Mouse (Mus musculus): ENCODE results near the gene Cacng4. TPM values are rescaled to one million over a fixed set of nuclear protein-coding genes. Genes with fewer than 3 reads are reported as not detected.

Gene Cacng4
- total RNA-seq (2014; rRNA removed) = 112 TPM in 2 replicates
- 58.4 and 61.7 TPM in 2 replicates for polyA plus RNA-seq (2015; fragmentation: Nextera tagmentation; extraction: Ambion mirVana)

DNA sequence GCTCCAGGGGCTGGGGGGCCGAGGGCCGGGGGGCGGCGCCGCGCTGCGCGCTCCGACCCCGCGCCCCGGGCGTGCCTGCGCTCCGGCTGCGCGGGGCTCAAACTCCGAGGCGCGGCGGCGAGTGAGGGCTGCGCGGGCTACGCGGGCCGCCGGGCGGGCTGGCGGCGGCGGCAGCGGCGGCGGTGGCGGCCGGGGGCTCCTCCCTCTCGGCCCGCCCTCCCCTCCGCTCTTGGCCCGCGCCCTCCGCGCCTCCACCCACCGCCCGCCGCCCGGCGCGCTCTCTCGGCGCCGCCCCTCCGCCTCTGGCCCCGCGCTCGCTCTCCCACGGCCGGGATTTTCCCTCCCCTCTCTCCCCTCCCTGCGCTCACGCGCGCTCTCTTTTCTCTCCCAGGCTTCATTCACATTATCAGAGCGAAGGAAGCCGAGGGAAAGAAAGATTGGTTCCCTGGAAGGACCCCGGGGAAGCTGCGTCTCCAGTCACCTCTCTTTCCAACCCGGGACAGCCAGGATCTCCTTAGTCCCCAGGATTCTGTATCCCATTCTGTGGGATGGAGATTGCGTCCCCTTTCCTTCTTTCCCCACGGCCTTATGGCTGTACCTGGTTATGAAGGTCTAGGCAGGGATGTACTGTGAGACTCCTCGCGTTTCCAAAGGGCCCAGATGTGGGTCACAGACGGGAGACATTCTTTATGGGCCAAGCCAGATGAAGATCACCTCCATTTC lies at the start of gene Cacng4:
Gene Cacng4 (minus strand): TSS at position 11 of the 723 bp plus-strand sequence.
- ATAC-seq (ENCODE audit: low FRiP score) (peak; percentile 61), DNase-seq (ENCODE audit: low spot score) (peak; percentile 75)
- H3K27me3 ChIP-seq (ENCODE audit: insufficient read depth, low read length) = no peaks in the 10 kb centered on the region
- peak within 1 kb of the TSS; percentile 94 for H3K9ac ChIP-seq (replicated peaks; ENCODE audit: low read length, poor library complexity, severe bottlenecking)
- H3K4me1 ChIP-seq (ENCODE audit: insufficient read depth, low read length) = peaks cover 10% of the 10 kb centered on the region; the same call in 1 of the 2 replicates
- H3K9me3 ChIP-seq (ENCODE audit: low read length) = no peaks in the 10 kb centered on the region
- peak within 1 kb of the TSS; percentile 96 for H3K27ac ChIP-seq (ENCODE audit: low read depth, low read length)
- peak within 1 kb of the TSS; percentile 81 for H3K4me3 ChIP-seq (ENCODE audit: low read depth, low read length)
- peak within 1 kb of the TSS; percentile 82 for H3K4me2 ChIP-seq (ENCODE audit: low read depth, low read length, poor library complexity, severe bottlenecking)
- WGBS = 4% methylated on average over 9 of the region's 73 CpGs
- peaks cover 5% of the 10 kb centered on the region for H3K36me3 ChIP-seq (ENCODE audit: insufficient read depth, low read length)
- TF ChIP-seq CTCF (IDR thresholded peaks at IDR 0.05) = no peak

DNA sequence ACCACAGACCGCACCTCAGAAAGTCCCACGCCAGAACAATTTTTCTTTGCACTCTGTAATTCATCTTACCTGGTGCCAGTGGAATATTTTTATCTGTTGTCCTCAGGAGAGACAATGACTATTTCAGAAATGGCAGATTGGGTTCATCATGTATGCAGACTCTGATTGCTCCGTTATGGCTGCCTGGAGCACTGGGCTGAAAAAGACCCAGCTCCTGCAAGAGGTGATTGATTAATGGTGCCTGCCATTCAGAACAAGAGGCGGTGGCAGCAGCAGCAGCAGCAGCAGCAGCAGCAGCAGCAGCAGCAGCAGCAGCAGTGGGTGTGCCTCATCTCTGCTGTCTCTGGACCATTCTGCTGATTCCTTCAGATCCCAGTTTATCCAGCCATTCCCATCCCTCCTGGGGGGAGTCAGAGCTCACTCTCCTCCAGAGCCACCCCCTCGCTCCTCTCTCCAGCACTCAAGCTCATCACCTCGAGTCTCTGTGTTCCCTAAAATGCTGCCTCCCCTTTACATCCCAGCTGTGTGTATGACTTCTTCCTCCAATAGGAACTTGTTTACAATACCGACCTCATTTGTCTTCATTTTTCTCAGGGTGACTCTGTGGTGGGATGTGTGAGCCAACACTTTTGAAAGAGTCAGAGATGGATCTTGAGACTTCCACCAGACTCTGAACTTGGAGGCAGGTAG lies 39.1 kb upstream of the Cacng4 start:
- WGBS = 66% methylated on average over 7 of the region's 7 CpGs
- H3K27ac ChIP-seq (ENCODE audit: low read depth, low read length) = no peak overlapping the region
- no peak for DNase-seq (ENCODE audit: low spot score)

DNA sequence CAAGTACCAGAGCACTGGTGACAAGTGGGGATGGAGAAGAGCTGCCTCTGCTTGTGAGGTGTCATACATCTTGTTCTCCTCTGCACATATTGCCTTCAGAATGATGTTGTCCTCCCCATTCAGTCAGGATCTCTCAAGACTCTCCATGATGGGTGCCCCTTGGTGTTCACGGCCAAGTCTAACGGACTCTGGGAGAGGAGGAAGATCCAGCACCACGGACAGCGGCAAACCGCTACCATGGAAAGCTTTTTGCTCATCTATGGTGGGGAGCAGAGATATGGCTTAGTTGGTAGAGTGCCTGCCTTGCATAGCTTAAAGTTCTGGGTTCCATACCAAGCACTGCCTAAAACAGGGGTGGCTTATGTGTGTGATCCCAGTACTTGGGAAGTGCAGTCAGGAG lies 22.8 kb upstream of the Cacng4 start:
- Histone ChIP-seq H3K4me3 (ENCODE audit: low read depth, low read length) (no peak overlapping the region), H3K4me2 (ENCODE audit: low read depth, low read length, poor library complexity, severe bottlenecking) (no peak overlapping the region), H3K9me3 (ENCODE audit: low read length) (no peaks in the 10 kb centered on the region), H3K36me3 (ENCODE audit: insufficient read depth, low read length) (no peaks in the 10 kb centered on the region), H3K27me3 (ENCODE audit: insufficient read depth, low read length) (no peaks in the 10 kb centered on the region), H3K27ac (ENCODE audit: low read depth, low read length) (no peak overlapping the region), H3K9ac (replicated peaks; ENCODE audit: low read length, poor library complexity, severe bottlenecking) (no peak overlapping the region), H3K4me1 (ENCODE audit: insufficient read depth, low read length) (peaks cover 10% of the 10 kb centered on the region; the same call in 1 of the 2 replicates)
- no peak for DNase-seq (ENCODE audit: low spot score)
- no peak for TF ChIP-seq CTCF (IDR thresholded peaks at IDR 0.05)
- no peak for ATAC-seq (ENCODE audit: low FRiP score)
- 42% methylated on average over 5 of the region's 5 CpGs for WGBS

More for the DNA sequence above, 39.1 kb upstream of the Cacng4 start:
- Histone ChIP-seq H3K9me3 (ENCODE audit: low read length) (no peaks in the 10 kb centered on the region), H3K36me3 (ENCODE audit: insufficient read depth, low read length) (no peaks in the 10 kb centered on the region), H3K27me3 (ENCODE audit: insufficient read depth, low read length) (no peaks in the 10 kb centered on the region), H3K9ac (replicated peaks; ENCODE audit: low read length, poor library complexity, severe bottlenecking) (no peak overlapping the region), H3K4me3 (ENCODE audit: low read depth, low read length) (no peak overlapping the region), H3K4me1 (ENCODE audit: insufficient read depth, low read length) (no peaks in the 10 kb centered on the region), H3K4me2 (ENCODE audit: low read depth, low read length, poor library complexity, severe bottlenecking) (no peak overlapping the region)
- TF ChIP-seq CTCF (IDR thresholded peaks at IDR 0.05) = no peak
- ATAC-seq (ENCODE audit: low FRiP score) = no peak

GRCm38 (mm10) chr11:107812941-107813648 lies 18.7 kb upstream of the Cacng4 start:
- no peaks in the 10 kb centered on the region for H3K9me3 ChIP-seq (ENCODE audit: low read length)
- peaks cover 10% of the 10 kb centered on the region; the same call in 1 of the 2 replicates for H3K4me1 ChIP-seq (ENCODE audit: insufficient read depth, low read length)
- H3K4me2 ChIP-seq (ENCODE audit: low read depth, low read length, poor library complexity, severe bottlenecking) = peak overlapping the region; percentile 32
- DNase-seq (ENCODE audit: low spot score) = peak; percentile 60
- no peaks in the 10 kb centered on the region for H3K36me3 ChIP-seq (ENCODE audit: insufficient read depth, low read length)
- H3K27me3 ChIP-seq (ENCODE audit: insufficient read depth, low read length) = no peaks in the 10 kb centered on the region
- peak; percentile 52 for ATAC-seq (ENCODE audit: low FRiP score)
- H3K4me3 ChIP-seq (ENCODE audit: low read depth, low read length) = peak overlapping the region; percentile 11; the same call in 1 of the 2 replicates
- WGBS = 10% methylated on average over 21 of the region's 21 CpGs
- no peak for TF ChIP-seq CTCF (IDR thresholded peaks at IDR 0.05)
- peak overlapping the region; percentile 20; the same call in 1 of the 2 replicates for H3K9ac ChIP-seq (replicated peaks; ENCODE audit: low read length, poor library complexity, severe bottlenecking)
- H3K27ac ChIP-seq (ENCODE audit: low read depth, low read length) = peak overlapping the region; percentile 38

GRCm38 (mm10) chr11:107812429-107812828 lies 18.1 kb upstream of the Cacng4 start:
- Histone ChIP-seq H3K27ac (ENCODE audit: low read depth, low read length) (peak overlapping the region; percentile 38; the same call in 1 of the 2 replicates), H3K4me3 (ENCODE audit: low read depth, low read length) (no peak overlapping the region), H3K27me3 (ENCODE audit: insufficient read depth, low read length) (no peaks in the 10 kb centered on the region), H3K4me2 (ENCODE audit: low read depth, low read length, poor library complexity, severe bottlenecking) (no peak overlapping the region), H3K36me3 (ENCODE audit: insufficient read depth, low read length) (no peaks in the 10 kb centered on the region), H3K9ac (replicated peaks; ENCODE audit: low read length, poor library complexity, severe bottlenecking) (no peak overlapping the region), H3K9me3 (ENCODE audit: low read length) (no peaks in the 10 kb centered on the region), H3K4me1 (ENCODE audit: insufficient read depth, low read length) (peaks cover 16% of the 10 kb centered on the region; the same call in 1 of the 2 replicates)
- ATAC-seq (ENCODE audit: low FRiP score) = no peak
- TF ChIP-seq CTCF (IDR thresholded peaks at IDR 0.05) = no peak
- WGBS = 35% methylated on average over 4 of the region's 4 CpGs
- no peak for DNase-seq (ENCODE audit: low spot score)
